Mouse (Mus musculus): Measurements from ENCODE around the gene Wdr4. TPM values are rescaled to one million over a fixed set of nuclear protein-coding genes. Genes with fewer than 3 reads are reported as not detected.

Wdr4 gene
- total and polyA plus RNA-seq, 2 experiments from 2014 or later, result 27.0 to 66.0 TPM

DNA sequence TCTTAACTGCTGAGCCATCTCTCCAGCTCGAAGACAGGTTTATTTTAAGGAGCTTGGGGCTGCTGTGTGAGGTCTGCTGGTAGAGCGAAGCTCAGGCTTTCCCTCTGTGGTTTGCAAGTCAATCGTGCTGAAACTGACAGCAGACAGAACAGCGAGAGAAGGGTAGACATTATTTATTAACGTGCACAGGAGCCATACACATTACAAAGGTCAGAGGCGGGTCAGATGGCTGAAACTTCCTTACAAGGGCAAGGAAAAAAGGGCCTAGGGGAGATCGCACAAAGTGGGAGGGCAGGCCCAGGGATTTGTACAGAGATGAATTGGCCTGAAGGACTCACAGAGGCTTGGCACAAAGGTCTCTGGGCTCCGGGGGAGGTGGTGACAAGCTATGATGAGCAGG lies 29.6 kb upstream of the Wdr4 start:
- H3K27ac ChIP-seq (ENCODE audit: low read depth, low read length), result no peak overlapping the region
- no peak overlapping the region for H3K4me3 ChIP-seq (ENCODE audit: low read depth, low read length)
- no peak overlapping the region for H3K9ac ChIP-seq (replicated peaks; ENCODE audit: low read length, poor library complexity, severe bottlenecking)
- no peaks in the 10 kb centered on the region for H3K27me3 ChIP-seq (ENCODE audit: insufficient read depth, low read length)
- DNase-seq (ENCODE audit: low spot score) (no peak), ATAC-seq (ENCODE audit: low FRiP score) (no peak)
- H3K36me3 ChIP-seq (ENCODE audit: insufficient read depth, low read length), result no peaks in the 10 kb centered on the region
- no peak for TF ChIP-seq CTCF (IDR thresholded peaks at IDR 0.05)
- 73% methylated on average over 8 of the region's 8 CpGs for WGBS
- no peaks in the 10 kb centered on the region for H3K4me1 ChIP-seq (ENCODE audit: insufficient read depth, low read length)
- H3K9me3 ChIP-seq (ENCODE audit: low read length), result no peaks in the 10 kb centered on the region
- H3K4me2 ChIP-seq (ENCODE audit: low read depth, low read length, poor library complexity, severe bottlenecking), result no peak overlapping the region

DNA sequence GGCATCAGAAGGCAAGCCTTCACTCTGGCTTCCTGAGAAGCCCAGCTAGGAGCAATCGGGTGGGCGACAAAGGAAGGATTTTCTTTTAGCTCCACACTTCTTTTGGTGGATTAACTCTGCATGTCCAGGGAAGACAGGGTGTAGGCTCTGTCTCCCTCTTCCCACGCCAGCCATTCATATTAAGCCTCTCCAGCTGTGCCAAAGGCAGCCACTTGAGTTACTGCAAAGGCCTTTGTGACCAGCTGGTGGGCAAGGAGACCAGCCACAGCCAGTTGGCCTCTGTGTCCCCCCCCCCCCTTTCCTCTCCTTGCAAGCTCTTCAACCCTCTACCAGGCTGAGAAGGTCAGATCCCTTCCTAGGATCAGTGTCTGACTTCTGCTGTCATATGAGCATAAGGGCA lies 28.2 kb upstream of the Wdr4 start:
- Histone ChIP-seq H3K9ac (replicated peaks; ENCODE audit: low read length, poor library complexity, severe bottlenecking) (no peak overlapping the region), H3K27ac (ENCODE audit: low read depth, low read length) (peak overlapping the region; percentile 38; the same call in 1 of the 2 replicates), H3K4me1 (ENCODE audit: insufficient read depth, low read length) (no peaks in the 10 kb centered on the region), H3K4me2 (ENCODE audit: low read depth, low read length, poor library complexity, severe bottlenecking) (no peak overlapping the region), H3K9me3 (ENCODE audit: low read length) (no peaks in the 10 kb centered on the region), H3K4me3 (ENCODE audit: low read depth, low read length) (no peak overlapping the region), H3K27me3 (ENCODE audit: insufficient read depth, low read length) (no peaks in the 10 kb centered on the region), H3K36me3 (ENCODE audit: insufficient read depth, low read length) (no peaks in the 10 kb centered on the region)
- 0 out of 2 replicates have a peak, but pooled peaks have one; percentile 52 for ATAC-seq (ENCODE audit: low FRiP score)
- 22% methylated on average over 3 of the region's 3 CpGs for WGBS
- no peak for DNase-seq (ENCODE audit: low spot score)
- no peak for TF ChIP-seq CTCF (IDR thresholded peaks at IDR 0.05)

DNA sequence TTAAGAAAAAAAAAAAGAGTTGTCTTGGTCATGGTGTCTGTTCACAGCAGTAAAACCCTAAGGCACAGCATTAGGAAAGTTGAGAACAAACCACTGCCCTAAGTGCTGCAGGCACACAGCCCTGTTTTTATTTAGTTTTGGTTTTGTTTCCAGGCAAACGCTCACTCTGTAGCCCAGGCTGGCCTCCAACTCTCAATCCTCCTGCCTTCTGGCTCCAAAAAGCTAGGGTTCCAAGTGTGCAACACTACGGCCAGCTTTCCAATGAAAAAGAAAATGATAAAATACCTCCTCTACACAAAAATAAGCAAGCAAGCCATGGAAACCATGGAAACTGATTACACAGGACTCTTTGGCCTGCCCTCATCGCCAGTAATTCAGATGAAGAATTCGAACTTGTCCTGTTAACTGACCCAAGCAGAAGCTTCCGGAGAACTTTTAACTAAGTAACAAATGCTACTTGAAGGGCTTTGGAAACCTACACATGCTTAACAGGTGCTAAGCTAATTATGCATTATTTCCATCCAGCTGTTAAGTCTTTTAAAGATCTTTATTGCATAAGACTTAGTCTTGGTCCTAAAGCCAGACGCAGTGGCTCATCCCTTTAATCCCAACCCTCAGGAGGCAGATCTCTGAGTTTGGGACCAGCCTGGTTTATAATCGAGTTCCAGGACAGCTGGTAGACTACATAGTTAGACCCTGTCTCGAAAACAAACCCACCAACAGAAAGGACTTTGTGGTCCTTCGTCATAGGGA lies 26.8 kb upstream of the Wdr4 start:
- Histone ChIP-seq H3K27me3 (ENCODE audit: insufficient read depth, low read length) (no peaks in the 10 kb centered on the region), H3K4me1 (ENCODE audit: insufficient read depth, low read length) (no peaks in the 10 kb centered on the region), H3K27ac (ENCODE audit: low read depth, low read length) (no peak overlapping the region), H3K36me3 (ENCODE audit: insufficient read depth, low read length) (no peaks in the 10 kb centered on the region), H3K4me3 (ENCODE audit: low read depth, low read length) (no peak overlapping the region), H3K9me3 (ENCODE audit: low read length) (no peaks in the 10 kb centered on the region), H3K9ac (replicated peaks; ENCODE audit: low read length, poor library complexity, severe bottlenecking) (no peak overlapping the region), H3K4me2 (ENCODE audit: low read depth, low read length, poor library complexity, severe bottlenecking) (no peak overlapping the region)
- DNase-seq (ENCODE audit: low spot score) (no peak), ATAC-seq (ENCODE audit: low FRiP score) (no peak)
- 86% methylated on average over 9 of the region's 9 CpGs for WGBS
- no peak for TF ChIP-seq CTCF (IDR thresholded peaks at IDR 0.05)

DNA sequence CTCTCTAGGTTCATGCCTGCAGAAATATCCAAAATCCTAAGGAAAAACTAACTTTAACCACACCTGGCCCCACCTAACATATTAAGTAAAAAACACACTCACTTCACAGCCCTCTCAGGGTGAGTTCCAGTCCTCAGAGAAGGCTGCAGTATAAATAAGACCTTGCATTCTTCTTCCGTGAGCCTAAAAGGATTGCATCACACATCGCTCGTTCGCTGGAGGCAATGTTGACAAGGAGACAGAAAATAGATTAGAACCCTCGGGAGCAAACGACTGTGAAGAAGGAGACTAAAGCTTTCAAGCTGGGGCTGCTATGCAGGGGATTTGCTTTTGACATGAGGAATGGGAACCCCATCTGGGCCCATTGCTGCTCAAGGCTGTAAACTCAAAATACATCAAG lies 23.8 kb upstream of the Wdr4 start:
- DNase-seq (ENCODE audit: low spot score), result peak; percentile 30
- TF ChIP-seq CTCF (IDR thresholded peaks at IDR 0.05), result no peak
- no peaks in the 10 kb centered on the region for H3K27me3 ChIP-seq (ENCODE audit: insufficient read depth, low read length)
- H3K36me3 ChIP-seq (ENCODE audit: insufficient read depth, low read length), result no peaks in the 10 kb centered on the region
- no peak overlapping the region for H3K27ac ChIP-seq (ENCODE audit: low read depth, low read length)
- H3K4me3 ChIP-seq (ENCODE audit: low read depth, low read length), result no peak overlapping the region
- H3K4me2 ChIP-seq (ENCODE audit: low read depth, low read length, poor library complexity, severe bottlenecking), result no peak overlapping the region
- 13% methylated on average over 6 of the region's 6 CpGs for WGBS
- no peaks in the 10 kb centered on the region for H3K4me1 ChIP-seq (ENCODE audit: insufficient read depth, low read length)
- no peaks in the 10 kb centered on the region for H3K9me3 ChIP-seq (ENCODE audit: low read length)
- no peak overlapping the region for H3K9ac ChIP-seq (replicated peaks; ENCODE audit: low read length, poor library complexity, severe bottlenecking)
- no peak for ATAC-seq (ENCODE audit: low FRiP score)

DNA sequence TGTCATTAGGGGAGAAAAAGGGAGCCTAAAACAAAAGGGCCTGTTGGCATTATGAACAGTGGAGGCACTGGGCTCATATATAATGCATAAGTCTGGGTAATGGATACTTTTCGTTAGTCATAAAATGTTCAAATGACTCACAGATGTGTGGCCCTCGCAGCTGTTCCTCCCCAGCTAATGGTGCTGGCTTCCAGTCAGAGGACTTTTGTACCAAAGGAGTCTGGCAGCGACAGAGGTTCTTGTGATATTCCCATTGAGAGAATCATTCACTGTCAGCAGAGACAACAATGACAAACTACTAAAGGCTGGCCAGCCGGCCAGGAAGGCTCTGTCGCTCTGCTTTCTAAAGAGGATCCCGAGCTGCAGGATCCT lies 21.7 kb upstream of the Wdr4 start:
- no peak overlapping the region for H3K9ac ChIP-seq (replicated peaks; ENCODE audit: low read length, poor library complexity, severe bottlenecking)
- H3K27ac ChIP-seq (ENCODE audit: low read depth, low read length), result no peak overlapping the region
- no peaks in the 10 kb centered on the region for H3K9me3 ChIP-seq (ENCODE audit: low read length)
- DNase-seq (ENCODE audit: low spot score) (peak; percentile 59), ATAC-seq (ENCODE audit: low FRiP score) (no peak)
- no peak overlapping the region for H3K4me3 ChIP-seq (ENCODE audit: low read depth, low read length)
- TF ChIP-seq CTCF (IDR thresholded peaks at IDR 0.05), result no peak
- WGBS, result 31% methylated on average over 6 of the region's 6 CpGs
- no peaks in the 10 kb centered on the region for H3K36me3 ChIP-seq (ENCODE audit: insufficient read depth, low read length)
- no peaks in the 10 kb centered on the region for H3K27me3 ChIP-seq (ENCODE audit: insufficient read depth, low read length)
- H3K4me1 ChIP-seq (ENCODE audit: insufficient read depth, low read length), result no peaks in the 10 kb centered on the region
- H3K4me2 ChIP-seq (ENCODE audit: low read depth, low read length, poor library complexity, severe bottlenecking), result no peak overlapping the region

DNA sequence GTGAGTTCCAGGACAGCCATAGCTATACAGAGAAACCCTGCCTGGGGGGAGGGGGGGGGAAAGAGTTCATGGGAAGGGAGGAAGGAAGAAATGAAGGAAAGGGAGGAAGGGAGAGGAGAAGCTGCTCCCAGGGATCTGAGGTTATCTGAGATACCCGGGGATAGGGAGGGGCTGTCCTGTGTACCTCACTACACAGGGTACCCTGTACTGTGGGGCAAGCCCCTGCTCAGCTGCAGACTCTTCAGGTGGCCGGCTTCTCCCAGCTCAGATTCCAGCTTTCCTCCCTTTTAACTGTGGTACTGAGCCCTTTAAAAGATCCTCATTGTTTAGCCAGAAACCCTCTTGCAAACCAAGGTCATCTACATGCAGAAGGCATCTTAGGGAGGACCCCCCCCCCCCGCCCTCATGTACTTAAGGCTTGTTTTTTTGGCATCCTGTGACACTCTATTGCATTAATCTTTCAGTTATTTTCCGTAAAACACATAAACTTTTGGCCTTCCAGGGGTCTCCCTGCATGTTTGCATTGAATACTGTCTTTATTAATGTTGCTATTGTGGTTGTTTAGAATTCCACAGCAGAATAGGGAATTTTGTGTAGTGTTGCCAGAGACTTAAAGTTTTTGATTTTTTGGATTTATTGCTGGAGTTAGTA lies 21.2 kb upstream of the Wdr4 start:
- H3K9ac ChIP-seq (replicated peaks; ENCODE audit: low read length, poor library complexity, severe bottlenecking), result no peak overlapping the region
- peaks cover 1% of the 10 kb centered on the region; the same call in 1 of the 2 replicates for H3K4me1 ChIP-seq (ENCODE audit: insufficient read depth, low read length)
- ATAC-seq (ENCODE audit: low FRiP score) (no peak), DNase-seq (ENCODE audit: low spot score) (no peak)
- no peaks in the 10 kb centered on the region for H3K36me3 ChIP-seq (ENCODE audit: insufficient read depth, low read length)
- no peak overlapping the region for H3K4me2 ChIP-seq (ENCODE audit: low read depth, low read length, poor library complexity, severe bottlenecking)
- no peaks in the 10 kb centered on the region for H3K27me3 ChIP-seq (ENCODE audit: insufficient read depth, low read length)
- no peak overlapping the region for H3K4me3 ChIP-seq (ENCODE audit: low read depth, low read length)
- WGBS, result 51% methylated on average over 4 of the region's 4 CpGs
- H3K27ac ChIP-seq (ENCODE audit: low read depth, low read length), result no peak overlapping the region
- TF ChIP-seq CTCF (IDR thresholded peaks at IDR 0.05), result no peak
- no peaks in the 10 kb centered on the region for H3K9me3 ChIP-seq (ENCODE audit: low read length)
